Mouse (Mus musculus): ENCODE measurements at regions not wholly inside any gene's neighbourhood (a gene's known extent, or its start where the extent isn't known, plus 50 kb on each side); places are given as distances from the start of the nearest gene placed in this dataset.
"Not testable (repeated sequence)": the region's sequence is repeated elsewhere in the genome, so short reads cannot be mapped to it uniquely, and the experiment has no call there.

DNA sequence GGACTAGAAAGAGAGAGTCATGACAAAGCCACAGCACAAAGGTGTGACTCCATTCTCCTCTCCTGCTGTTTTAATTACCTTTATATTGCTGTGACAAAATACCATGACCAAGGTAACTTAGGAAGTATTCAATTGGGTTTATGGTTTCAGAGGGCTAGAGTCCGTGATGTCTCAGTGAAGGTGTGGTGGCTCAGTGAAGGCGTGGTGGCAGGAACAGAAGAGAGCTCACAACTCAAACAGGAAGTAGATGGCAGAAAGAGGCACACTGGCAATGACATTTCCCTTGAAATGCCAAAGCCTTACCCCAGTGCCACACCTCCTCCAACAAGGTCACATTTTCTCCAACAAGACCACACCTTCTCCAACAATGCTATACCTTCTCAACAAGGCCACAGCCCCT, 114.4 kb upstream of the Rybp start:
- Histone ChIP-seq H3K27ac (ENCODE audit: insufficient read depth, low read depth, low read length, poor library complexity, severe bottlenecking) (no peak overlapping the region), H3K36me3 (ENCODE audit: control insufficient read depth, insufficient read depth, low read length, poor library complexity, severe bottlenecking) (no peaks in the 10 kb centered on the region), H3K4me1 (ENCODE audit: control insufficient read depth in 2 of 2, insufficient read depth in 2 of 2, low read length in 2 of 2, poor library complexity in 1 of 2) (peaks cover 0 to 8% of the 10 kb centered on the region in 2 experiments; a peak in 1 of 4 replicates), H3K9ac (ENCODE audit: insufficient read depth, low read depth, low read length, poor library complexity, severe bottlenecking) (no peak overlapping the region), H3K9me3 (ENCODE audit: control insufficient read depth, insufficient read depth, low read depth, low read length) (no peaks in the 10 kb centered on the region), H3K4me3 (ENCODE audit: insufficient read depth in 1 of 2, low read depth in 1 of 2, low read length in 2 of 2, poor library complexity in 1 of 2, severe bottlenecking in 1 of 2) (no peak overlapping the region)
- TF ChIP-seq HCFC1 (IDR thresholded peaks at IDR 0.05; ENCODE audit: borderline replicate concordance, insufficient read depth, low read length), result no peak
- TF ChIP-seq MAFK (IDR thresholded peaks at IDR 0.05; ENCODE audit: insufficient read depth, low read depth, low read length), result no peak
- TF ChIP-seq ZC3H11A (IDR thresholded peaks at IDR 0.05; ENCODE audit: borderline replicate concordance, low read depth, low read length), result no peak
- no peak for TF ChIP-seq ZNF384 (IDR thresholded peaks at IDR 0.05; ENCODE audit: low read depth, low read length)
- TF ChIP-seq CHD2 (IDR thresholded peaks at IDR 0.05; ENCODE audit: low read depth, low read length), result no peak
- in situ Hi-C loops (cut with MboI; ENCODE audit: low sequenced_read_pairs in 2 of 2, unreplicated experiment in 2 of 2), result no loop called here
- no peak for DNase-seq (ENCODE audit: low read depth, low spot score)

DNA sequence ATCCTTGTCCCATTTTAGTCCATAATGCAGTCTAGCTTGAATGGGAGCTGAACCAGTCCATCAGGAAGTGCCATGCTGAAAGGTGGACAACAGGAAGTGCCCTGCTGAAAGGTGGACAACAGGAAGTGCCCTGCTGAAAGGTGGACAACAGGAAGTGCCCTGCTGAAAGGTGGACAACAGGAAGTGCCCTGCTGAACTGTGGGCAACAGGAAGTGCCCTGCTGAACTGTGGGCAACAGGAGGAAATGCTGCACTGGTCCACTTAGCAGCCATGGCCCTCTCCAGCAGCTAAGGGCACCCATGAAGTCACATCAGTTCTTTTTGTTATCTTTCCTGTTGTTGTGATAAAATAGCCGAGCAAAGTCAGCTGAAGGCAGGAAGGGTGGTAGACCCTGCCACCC, 112.1 kb upstream of the Rybp start:
- DNase-seq (ENCODE audit: low read depth, low spot score); in situ Hi-C loops (cut with MboI; ENCODE audit: low sequenced_read_pairs in 2 of 2, unreplicated experiment in 2 of 2); H3K27ac ChIP-seq (ENCODE audit: insufficient read depth, low read depth, low read length, poor library complexity, severe bottlenecking); H3K9ac ChIP-seq (ENCODE audit: insufficient read depth, low read depth, low read length, poor library complexity, severe bottlenecking); H3K4me3 ChIP-seq (ENCODE audit: insufficient read depth in 1 of 2, low read depth in 1 of 2, low read length in 2 of 2, poor library complexity in 1 of 2, severe bottlenecking in 1 of 2); H3K36me3 ChIP-seq (ENCODE audit: control insufficient read depth, insufficient read depth, low read length, poor library complexity, severe bottlenecking); H3K4me1 ChIP-seq (ENCODE audit: control insufficient read depth in 2 of 2, insufficient read depth in 2 of 2, low read length in 2 of 2, poor library complexity in 1 of 2); H3K9me3 ChIP-seq (ENCODE audit: control insufficient read depth, insufficient read depth, low read depth, low read length): not testable (repeated sequence)

DNA sequence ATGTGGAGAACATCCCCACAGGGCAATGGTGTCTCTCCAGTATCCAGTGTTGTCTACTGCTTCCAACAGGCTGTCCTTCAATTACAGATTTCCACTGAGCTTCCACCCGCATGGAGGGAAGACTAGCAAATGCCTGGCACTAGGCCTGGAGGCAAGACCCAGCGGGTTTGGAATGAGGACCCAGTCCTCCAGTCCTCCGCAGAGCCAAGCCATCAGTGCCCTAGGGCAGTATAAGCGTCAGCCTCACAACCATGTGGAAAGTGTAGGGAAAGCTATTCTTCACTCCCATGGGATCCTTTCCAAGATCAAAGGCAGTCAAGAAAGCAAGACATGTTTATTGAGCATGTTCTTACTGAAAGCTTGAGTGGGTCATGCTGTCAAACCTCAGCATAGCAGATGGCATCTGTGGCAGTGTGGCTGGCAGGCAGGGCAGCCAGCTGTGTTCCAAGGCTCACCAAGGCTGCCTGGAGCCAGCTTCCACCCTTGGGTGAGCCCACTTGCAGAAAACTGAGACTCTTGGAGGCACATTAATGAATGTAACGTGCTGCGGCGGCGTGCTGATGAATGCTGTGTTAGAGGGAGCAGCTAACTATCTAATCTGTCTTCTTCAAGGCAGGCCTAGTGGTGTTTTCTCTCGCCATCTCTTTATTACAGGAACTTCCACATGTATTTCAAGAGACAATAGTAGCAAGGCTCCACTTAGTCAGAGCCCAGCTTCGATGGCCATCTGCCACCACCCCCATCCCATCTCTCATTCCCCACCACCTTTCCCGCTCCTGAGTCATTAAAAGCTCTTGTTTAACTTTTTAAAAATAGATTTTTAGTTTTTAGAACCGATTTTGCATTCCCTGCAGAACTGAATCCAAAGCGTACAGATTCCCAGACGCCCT, 109.3 kb upstream of the Rybp start:
- no peak overlapping the region for H3K9ac ChIP-seq (ENCODE audit: insufficient read depth, low read depth, low read length, poor library complexity, severe bottlenecking)
- no peaks in the 10 kb centered on the region for H3K36me3 ChIP-seq (ENCODE audit: control insufficient read depth, insufficient read depth, low read length, poor library complexity, severe bottlenecking)
- H3K27ac ChIP-seq (ENCODE audit: insufficient read depth, low read depth, low read length, poor library complexity, severe bottlenecking), result no peak overlapping the region
- no peaks in the 10 kb centered on the region for H3K9me3 ChIP-seq (ENCODE audit: control insufficient read depth, insufficient read depth, low read depth, low read length)
- DNase-seq (ENCODE audit: low read depth, low spot score), result no peak
- no peak overlapping the region for H3K4me3 ChIP-seq (ENCODE audit: insufficient read depth in 1 of 2, low read depth in 1 of 2, low read length in 2 of 2, poor library complexity in 1 of 2, severe bottlenecking in 1 of 2)
- in situ Hi-C loops (cut with MboI; ENCODE audit: low sequenced_read_pairs in 2 of 2, unreplicated experiment in 2 of 2), result no loop called here
- H3K4me1 ChIP-seq (ENCODE audit: control insufficient read depth in 2 of 2, insufficient read depth in 2 of 2, low read length in 2 of 2, poor library complexity in 1 of 2), result peaks cover 0 to 8% of the 10 kb centered on the region in 2 experiments; a peak in 2 of 4 replicates
- TF ChIP-seq MAFK (IDR thresholded peaks at IDR 0.05; ENCODE audit: insufficient read depth, low read depth, low read length) (no peak), HCFC1 (IDR thresholded peaks at IDR 0.05; ENCODE audit: borderline replicate concordance, insufficient read depth, low read length) (no peak), ZNF384 (IDR thresholded peaks at IDR 0.05; ENCODE audit: low read depth, low read length) (no peak), ZC3H11A (IDR thresholded peaks at IDR 0.05; ENCODE audit: borderline replicate concordance, low read depth, low read length) (no peak), CHD2 (IDR thresholded peaks at IDR 0.05; ENCODE audit: low read depth, low read length) (no peak)

DNA sequence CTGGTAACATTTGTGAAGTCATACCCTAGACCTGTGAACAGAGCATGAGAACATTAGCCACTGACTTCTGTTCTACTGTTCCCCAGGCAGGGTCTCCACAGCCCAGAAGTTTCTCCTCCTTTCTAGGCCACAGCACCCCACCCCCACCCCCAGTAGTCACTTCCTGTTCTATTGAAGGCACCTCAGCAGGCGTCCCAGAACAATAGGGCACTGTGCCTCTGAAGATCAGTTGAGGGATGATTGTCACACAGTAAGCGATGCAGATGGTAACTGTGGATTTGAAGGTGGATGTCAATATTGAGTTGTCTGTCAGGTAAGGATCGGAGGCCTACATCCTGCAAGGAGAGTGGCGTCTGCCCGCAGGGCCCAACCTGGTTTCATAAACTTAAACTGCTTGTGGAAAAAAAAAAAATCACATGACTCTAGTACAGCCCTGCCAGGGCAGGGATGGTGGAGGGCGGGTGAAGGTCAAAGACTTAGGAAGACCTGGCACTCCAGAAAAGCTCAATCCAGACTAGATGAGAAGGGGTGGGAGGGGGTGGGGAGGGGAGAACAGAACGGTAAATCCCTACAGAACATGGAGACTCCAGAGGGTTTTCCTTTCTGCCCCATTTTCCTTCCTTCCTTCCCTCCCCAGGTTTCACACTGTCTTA, 103.1 kb upstream of the Rybp start:
- no peaks in the 10 kb centered on the region for H3K36me3 ChIP-seq (ENCODE audit: control insufficient read depth, insufficient read depth, low read length, poor library complexity, severe bottlenecking)
- H3K27ac ChIP-seq (ENCODE audit: insufficient read depth, low read depth, low read length, poor library complexity, severe bottlenecking), result peak overlapping the region; percentile 76
- DNase-seq (ENCODE audit: low read depth, low spot score), result peak; percentile 72
- in situ Hi-C loops (cut with MboI; ENCODE audit: low sequenced_read_pairs in 2 of 2, unreplicated experiment in 2 of 2), result no loop called here
- TF ChIP-seq HCFC1 (IDR thresholded peaks at IDR 0.05; ENCODE audit: borderline replicate concordance, insufficient read depth, low read length), result no peak
- TF ChIP-seq MAFK (IDR thresholded peaks at IDR 0.05; ENCODE audit: insufficient read depth, low read depth, low read length), result no peak
- 0 out of 2 replicates have a peak, but pooled peaks have one; percentile 58 for TF ChIP-seq ZNF384 (IDR thresholded peaks at IDR 0.05; ENCODE audit: low read depth, low read length)
- no peak for TF ChIP-seq ZC3H11A (IDR thresholded peaks at IDR 0.05; ENCODE audit: borderline replicate concordance, low read depth, low read length)
- TF ChIP-seq CHD2 (IDR thresholded peaks at IDR 0.05; ENCODE audit: low read depth, low read length), result peak; percentile 64; the same call in 1 of the 2 replicates
- no peak overlapping the region for H3K4me3 ChIP-seq (ENCODE audit: insufficient read depth in 1 of 2, low read depth in 1 of 2, low read length in 2 of 2, poor library complexity in 1 of 2, severe bottlenecking in 1 of 2)
- H3K4me1 ChIP-seq (ENCODE audit: control insufficient read depth in 2 of 2, insufficient read depth in 2 of 2, low read length in 2 of 2, poor library complexity in 1 of 2), result peaks cover 7 to 23% of the 10 kb centered on the region in 2 experiments; a peak in 3 of 4 replicates
- H3K9ac ChIP-seq (ENCODE audit: insufficient read depth, low read depth, low read length, poor library complexity, severe bottlenecking), result no peak overlapping the region
- H3K9me3 ChIP-seq (ENCODE audit: control insufficient read depth, insufficient read depth, low read depth, low read length), result no peaks in the 10 kb centered on the region

Measured in ES-E14 (cell line).